Mouse (Mus musculus) forebrain, embryonic 16.5 days (tissue): Measurements from ENCODE around the gene Hist1h3e. TPM values are rescaled to one million over a fixed set of nuclear protein-coding genes. Genes with fewer than 3 reads are reported as not detected.

Experiments used
- ATAC-seq: fragments of 200-750 bp; cut with Nextera tagmentation; 2 replicates; pipeline ENCODE4 v1.8.0; 2017; ENCODE audit warnings: mild to moderate bottlenecking, moderate library complexity
- H3K27ac ChIP-seq: fragments of 300-500 bp; sonication (generic); 2 replicates; pipeline ENCODE4 v1.5.1; 2014; ENCODE audit warnings: low read length, control low read depth
- H3K27me3 ChIP-seq: fragments of 300-500 bp; sonication (generic); replicated peaks from 2 replicates; pipeline ENCODE4 v1.6.1; 2014; ENCODE audit warnings: low read length; ENCODE audit not compliant: control insufficient read depth, insufficient read depth
- H3K36me3 ChIP-seq: fragments of 300-500 bp; sonication (generic); 2 replicates; pipeline ENCODE4 v1.6.1; 2014; ENCODE audit not compliant: control insufficient read depth, insufficient read depth
- H3K4me1 ChIP-seq: fragments of 300-500 bp; sonication (generic); replicated peaks from 2 replicates; pipeline ENCODE4 v1.6.1; 2014; ENCODE audit warnings: low read length; ENCODE audit not compliant: control insufficient read depth, insufficient read depth
- H3K4me2 ChIP-seq: fragments of 300-500 bp; sonication (generic); 2 replicates; pipeline ENCODE4 v1.6.1; 2014; ENCODE audit warnings: mild to moderate bottlenecking, low read length, control low read depth
- H3K4me3 ChIP-seq: fragments of 300-500 bp; sonication (generic); replicated peaks from 2 replicates; pipeline ENCODE4 v1.5.1; 2014; ENCODE audit warnings: mild to moderate bottlenecking, low read length, control low read depth
- H3K9ac ChIP-seq: fragments of 300-500 bp; sonication (generic); replicated peaks from 2 replicates; pipeline ENCODE4 v1.6.1; 2014; ENCODE audit warnings: low read depth, low read length, control low read depth
- H3K9me3 ChIP-seq: fragments of 300-500 bp; sonication (generic); 2 replicates; pipeline ENCODE4 v1.6.1; 2016; ENCODE audit warnings: low read length; ENCODE audit not compliant: control insufficient read depth
- WGBS: fragments of 180-500 bp; shearing (Covaris S2); extraction: QIAGEN DNeasy Blood & Tissue Kit; methylation state at CpG from one replicate; pipeline ENCODE4 v1.1.7; 2014; 5-methylcytosine and 5-hydroxymethylcytosine counted together
- polyA plus RNA-seq: library from polyadenylated mRNA; unstranded; fragments of >200 nt; fragmentation: Nextera tagmentation; extraction: Ambion mirVana; gene quantifications from 2 replicates; pipeline ENCODE4 v1.2.1, GENCODE M21; 2015

Hist1h3e gene
- polyA plus RNA-seq, 1 experiment from 2014 or later: 2.0 TPM

- Histone ChIP-seq H3K36me3 (no peaks in the 10 kb centered on the region), H3K4me1 (peaks cover 33% of the 10 kb centered on the region), H3K4me3 (peak overlapping the region; percentile 49), H3K27me3 (no peaks in the 10 kb centered on the region), H3K9ac (peak overlapping the region; percentile 67), H3K9me3 (no peaks in the 10 kb centered on the region), H3K27ac (peak overlapping the region; percentile 98), H3K4me2 (peak overlapping the region; percentile 60)
- peak; percentile 11 for ATAC-seq
- 0% methylated on average over 21 of the region's 21 CpGs for WGBS
These were observed 22.9 kb upstream of the Hist1h3e start for GRCm38 (mm10) chr13:23585029-23585441.

GRCm38 (mm10) chr13:23584331-23584730 is 22.2 kb upstream of the Hist1h3e start:
- H3K4me3 ChIP-seq: peak overlapping the region; percentile 49
- H3K4me2 ChIP-seq: peak overlapping the region; percentile 60
- H3K4me1 ChIP-seq: peaks cover 33% of the 10 kb centered on the region
- ATAC-seq: no peak
- peak overlapping the region; percentile 98 for H3K27ac ChIP-seq
- H3K36me3 ChIP-seq: no peaks in the 10 kb centered on the region
- H3K9me3 ChIP-seq: no peaks in the 10 kb centered on the region
- peak overlapping the region; percentile 67 for H3K9ac ChIP-seq
- H3K27me3 ChIP-seq: no peaks in the 10 kb centered on the region

GRCm38 (mm10) chr13:23583387-23584068 is 21.4 kb upstream of the Hist1h3e start:
- H3K27me3 ChIP-seq: no peaks in the 10 kb centered on the region
- H3K4me2 ChIP-seq: no peak overlapping the region
- ATAC-seq: no peak
- no peaks in the 10 kb centered on the region for H3K36me3 ChIP-seq
- H3K9ac ChIP-seq: no peak overlapping the region
- H3K4me1 ChIP-seq: peaks cover 33% of the 10 kb centered on the region
- peak overlapping the region; percentile 3; the same call in 1 of the 2 replicates for H3K27ac ChIP-seq
- H3K9me3 ChIP-seq: no peaks in the 10 kb centered on the region
- H3K4me3 ChIP-seq: no peak overlapping the region

GRCm38 (mm10) chr13:23582219-23583056 is 20.3 kb upstream of the Hist1h3e start:
- Histone ChIP-seq H3K9me3 (no peaks in the 10 kb centered on the region), H3K4me1 (peaks cover 33% of the 10 kb centered on the region), H3K36me3 (no peaks in the 10 kb centered on the region), H3K4me2 (peak overlapping the region; percentile 96), H3K9ac (peak overlapping the region; percentile 67), H3K27me3 (no peaks in the 10 kb centered on the region), H3K27ac (peak overlapping the region; percentile 80), H3K4me3 (peak overlapping the region; percentile 61)
- no peak for ATAC-seq
- 8% methylated on average over 6 of the region's 6 CpGs for WGBS

GRCm38 (mm10) chr13:23581408-23582218 is 19.4 kb upstream of the Hist1h3e start, which contains the start of gene Hist1h4d:
Hist1h4d (plus strand) TSS chr13:23581598.
- no peaks in the 10 kb centered on the region for H3K36me3 ChIP-seq
- peak within 1 kb of the TSS; percentile 61 for H3K4me3 ChIP-seq
- H3K9ac ChIP-seq: peak within 1 kb of the TSS; percentile 67
- ATAC-seq: peak; percentile 89
- WGBS: under 1% methylated on average over 41 of the region's 43 CpGs
- H3K9me3 ChIP-seq: no peaks in the 10 kb centered on the region
- H3K27ac ChIP-seq: peak within 1 kb of the TSS; percentile 80
- H3K27me3 ChIP-seq: no peaks in the 10 kb centered on the region
- H3K4me1 ChIP-seq: peaks cover 38% of the 10 kb centered on the region
- peak within 1 kb of the TSS; percentile 96 for H3K4me2 ChIP-seq

- no peak overlapping the region for H3K9ac ChIP-seq
- no peaks in the 10 kb centered on the region for H3K9me3 ChIP-seq
- 86% methylated on average over 1 of the region's 1 CpGs for WGBS
- no peak for ATAC-seq
- H3K36me3 ChIP-seq: no peaks in the 10 kb centered on the region
- no peak overlapping the region for H3K4me3 ChIP-seq
- H3K27ac ChIP-seq: no peak overlapping the region
- H3K4me2 ChIP-seq: no peak overlapping the region
- no peaks in the 10 kb centered on the region for H3K27me3 ChIP-seq
- peaks cover 30% of the 10 kb centered on the region for H3K4me1 ChIP-seq
These were observed 15.7 kb upstream of the Hist1h3e start for GRCm38 (mm10) chr13:23577835-23578234.

GRCm38 (mm10) chr13:23576906-23577639 is 14.9 kb upstream of the Hist1h3e start:
- Histone ChIP-seq H3K9ac (no peak overlapping the region; the same call in 1 of the 2 replicates), H3K9me3 (no peaks in the 10 kb centered on the region), H3K4me1 (peaks cover 28% of the 10 kb centered on the region), H3K4me2 (peak overlapping the region; percentile 75), H3K4me3 (peak overlapping the region; percentile 49), H3K27ac (no peak overlapping the region), H3K36me3 (no peaks in the 10 kb centered on the region), H3K27me3 (no peaks in the 10 kb centered on the region)
- 35% methylated on average over 6 of the region's 6 CpGs for WGBS
- no peak for ATAC-seq

- Histone ChIP-seq H3K9ac (peak overlapping the region; percentile 64), H3K27ac (peak overlapping the region; percentile 1; the same call in 1 of the 2 replicates), H3K27me3 (no peaks in the 10 kb centered on the region), H3K4me1 (peaks cover 24% of the 10 kb centered on the region), H3K36me3 (no peaks in the 10 kb centered on the region), H3K4me3 (peak overlapping the region; percentile 49), H3K4me2 (peak overlapping the region; percentile 75), H3K9me3 (no peaks in the 10 kb centered on the region)
- no peak for ATAC-seq
- 2% methylated on average over 7 of the region's 7 CpGs for WGBS
These were observed 14.2 kb upstream of the Hist1h3e start for GRCm38 (mm10) chr13:23576351-23576881.
